Mouse (Mus musculus): ENCODE data around the gene Ugt1a6a.

DNA sequence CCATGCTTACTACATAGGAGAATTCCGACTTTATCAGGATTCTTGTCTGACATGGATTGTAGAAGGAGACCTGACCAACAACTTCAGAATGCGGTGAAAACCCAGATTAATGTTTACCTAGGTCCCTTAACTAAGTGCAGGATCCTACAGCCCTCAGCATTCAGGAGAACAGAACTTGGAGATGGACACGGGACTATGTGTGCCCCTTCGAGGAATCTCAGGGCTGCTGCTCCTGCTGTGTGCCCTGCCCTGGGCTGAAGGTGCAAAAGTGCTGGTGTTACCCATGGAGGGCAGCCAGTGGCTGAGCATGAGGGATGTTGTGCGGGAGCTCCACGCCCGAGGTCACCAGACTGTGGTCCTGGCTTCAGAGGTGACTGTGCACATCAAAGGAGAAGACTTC lies 65.8 kb downstream of the Ugt1a6a start, which contains the start of gene Ugt1a2:
- no peak for TF ChIP-seq CTCF (IDR thresholded peaks at IDR 0.05; ENCODE audit: borderline replicate concordance, insufficient read depth, low read length)
- no peak for TF ChIP-seq POLR2A (IDR thresholded peaks at IDR 0.05; ENCODE audit: low read depth, low read length)
